Mouse (Mus musculus): ENCODE measurements around the gene Psg27. TPM values are rescaled to one million over a fixed set of nuclear protein-coding genes. Genes with fewer than 3 reads are reported as not detected.
"Not testable (repeated sequence)": the region's sequence is repeated elsewhere in the genome, so short reads cannot be mapped to it uniquely, and the experiment has no call there.

Gene Psg27
- polyA plus RNA-seq, 1 experiment from 2014 or later = not detected

DNA sequence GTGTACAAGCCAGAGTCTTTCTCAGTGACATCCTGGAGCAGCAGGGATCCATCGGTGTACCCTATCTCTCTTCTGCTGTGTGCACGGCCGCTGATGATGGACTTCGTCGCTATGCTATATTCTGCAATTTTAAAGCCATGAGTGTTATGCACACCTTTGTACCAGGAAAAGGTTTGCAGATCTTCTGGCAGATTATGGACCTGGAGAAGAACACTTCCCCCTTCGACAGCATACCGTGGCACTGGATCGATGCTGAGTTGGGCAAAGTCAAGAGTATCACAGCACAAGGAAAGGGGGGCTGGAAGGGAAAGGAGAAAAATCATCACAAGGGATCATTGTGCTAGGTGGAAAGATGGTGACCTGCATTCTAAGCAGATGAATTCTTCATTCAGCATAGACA, 42.4 kb downstream of the Psg27 start:
- 94% methylated on average over 8 of the region's 8 CpGs for WGBS
- no peak for ATAC-seq (ENCODE audit: low FRiP score, low TSS enrichment)

DNA sequence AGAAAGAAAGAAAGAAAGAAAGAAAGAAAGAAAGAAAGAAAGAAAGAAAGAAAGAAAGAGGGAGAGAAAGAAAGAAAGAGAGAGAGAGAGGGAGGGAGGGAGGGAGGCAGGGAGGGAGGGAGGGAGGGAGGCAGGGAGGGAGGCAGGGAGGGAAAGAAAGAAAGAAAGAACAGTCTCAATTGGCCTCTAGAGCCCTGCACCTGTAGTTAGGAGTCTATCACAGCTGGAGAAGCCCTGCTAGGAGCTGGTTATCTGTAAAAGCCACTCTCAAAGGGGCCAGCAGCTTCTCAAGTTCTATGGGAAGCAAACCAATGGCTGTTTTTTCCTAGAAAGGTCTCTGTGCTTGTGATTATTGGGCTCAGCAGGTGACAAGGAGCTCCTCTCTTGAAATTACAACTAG, 54.3 kb downstream of the Psg27 start:
- not testable (repeated sequence) for ATAC-seq (ENCODE audit: low FRiP score, low TSS enrichment); H3K9ac ChIP-seq (ENCODE audit: low read length); H3K36me3 ChIP-seq (ENCODE audit: control insufficient read depth, insufficient read depth, low read length); H3K4me1 ChIP-seq (replicated peaks; ENCODE audit: control insufficient read depth, insufficient read depth); H3K27me3 ChIP-seq (ENCODE audit: control insufficient read depth, insufficient read depth, low read length); H3K27ac ChIP-seq (replicated peaks); DNase-seq (ENCODE audit: low spot score); H3K4me3 ChIP-seq (ENCODE audit: low read depth, low read length); H3K9me3 ChIP-seq (ENCODE audit: control insufficient read depth, low read length); H3K4me2 ChIP-seq (replicated peaks; ENCODE audit: low read depth)

More for the DNA sequence above, 42.4 kb downstream of the Psg27 start:
- no peak overlapping the region for H3K27ac ChIP-seq (replicated peaks)
- no peak overlapping the region for H3K4me2 ChIP-seq (replicated peaks; ENCODE audit: low read depth)
- no peaks in the 10 kb centered on the region for H3K4me1 ChIP-seq (replicated peaks; ENCODE audit: control insufficient read depth, insufficient read depth)
- TF ChIP-seq CTCF (IDR thresholded peaks at IDR 0.05; ENCODE audit: low read depth) = no peak
- no peak for TF ChIP-seq EP300 (optimal IDR thresholded peaks at IDR 0.05)
- no peaks in the 10 kb centered on the region for H3K27me3 ChIP-seq (ENCODE audit: control insufficient read depth, insufficient read depth, low read length)
- no peak overlapping the region for H3K9ac ChIP-seq (ENCODE audit: low read length)
- no peaks in the 10 kb centered on the region for H3K36me3 ChIP-seq (ENCODE audit: control insufficient read depth, insufficient read depth, low read length)
- H3K9me3 ChIP-seq (ENCODE audit: control insufficient read depth, low read length) = no peaks in the 10 kb centered on the region
- no peak overlapping the region for H3K4me3 ChIP-seq (ENCODE audit: low read depth, low read length)
- DNase-seq (ENCODE audit: low spot score) = no peak

- not testable (repeated sequence) for H3K4me3 ChIP-seq (ENCODE audit: low read depth, low read length); H3K27me3 ChIP-seq (ENCODE audit: control insufficient read depth, insufficient read depth, low read length); ATAC-seq (ENCODE audit: low FRiP score, low TSS enrichment); H3K36me3 ChIP-seq (ENCODE audit: control insufficient read depth, insufficient read depth, low read length); H3K9me3 ChIP-seq (ENCODE audit: control insufficient read depth, low read length); DNase-seq (ENCODE audit: low spot score); H3K4me2 ChIP-seq (replicated peaks; ENCODE audit: low read depth); H3K4me1 ChIP-seq (replicated peaks; ENCODE audit: control insufficient read depth, insufficient read depth); H3K9ac ChIP-seq (ENCODE audit: low read length); H3K27ac ChIP-seq (replicated peaks)
- 29% methylated on average over 2 of the region's 2 CpGs for WGBS
Observed at GRCm38 (mm10) chr7:18512417-18512816, 54.7 kb downstream of the Psg27 start.

DNA sequence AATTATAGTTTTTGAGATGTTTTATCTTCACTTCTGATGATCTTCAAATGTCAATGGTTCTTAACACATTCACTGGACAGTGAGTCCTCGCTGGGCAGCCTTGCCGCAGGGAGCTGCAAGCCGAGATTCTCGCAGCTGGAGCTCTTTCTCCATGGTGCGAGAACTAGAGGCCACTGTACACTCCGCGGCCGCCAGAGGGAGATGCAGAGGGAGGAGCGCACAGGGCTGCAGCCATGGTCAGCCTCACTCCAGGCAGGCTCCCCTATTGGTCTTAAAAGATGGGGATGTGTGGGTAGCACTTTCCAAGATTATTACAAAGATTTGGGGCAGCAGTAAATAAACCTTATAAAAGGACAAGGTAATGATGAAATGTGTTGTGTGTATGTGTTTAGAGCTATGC, 55.6 kb downstream of the Psg27 start:
- no peak overlapping the region for H3K4me2 ChIP-seq (replicated peaks; ENCODE audit: low read depth)
- no peak overlapping the region for H3K27ac ChIP-seq (replicated peaks)
- no peak overlapping the region for H3K9ac ChIP-seq (ENCODE audit: low read length)
- TF ChIP-seq EP300 (optimal IDR thresholded peaks at IDR 0.05) (no peak), CTCF (IDR thresholded peaks at IDR 0.05; ENCODE audit: low read depth) (peak; percentile 79)
- H3K27me3 ChIP-seq (ENCODE audit: control insufficient read depth, insufficient read depth, low read length) = no peaks in the 10 kb centered on the region
- H3K4me3 ChIP-seq (ENCODE audit: low read depth, low read length) = no peak overlapping the region
- 15% methylated on average over 9 of the region's 9 CpGs for WGBS
- no peaks in the 10 kb centered on the region for H3K4me1 ChIP-seq (replicated peaks; ENCODE audit: control insufficient read depth, insufficient read depth)
- DNase-seq (ENCODE audit: low spot score) (peak; percentile 76), ATAC-seq (ENCODE audit: low FRiP score, low TSS enrichment) (0 out of 2 replicates have a peak, but pooled peaks have one; percentile 63)
- H3K9me3 ChIP-seq (ENCODE audit: control insufficient read depth, low read length) = no peaks in the 10 kb centered on the region
- no peaks in the 10 kb centered on the region for H3K36me3 ChIP-seq (ENCODE audit: control insufficient read depth, insufficient read depth, low read length)

Other genes with a start within 250 kb of the Psg27 start
- not detected in 2 replicates for gene Psg18, start 212.3 kb downstream of the Psg27 start, polyA plus RNA-seq (2015; fragmentation: Nextera tagmentation; extraction: Ambion mirVana)
- not detected in 2 replicates for gene Psg28, start 135.3 kb downstream of the Psg27 start, polyA plus RNA-seq (2015; fragmentation: Nextera tagmentation; extraction: Ambion mirVana)
- gene Psg26, start 83.1 kb downstream of the Psg27 start, polyA plus RNA-seq (2015; fragmentation: Nextera tagmentation; extraction: Ambion mirVana) = not detected in 2 replicates
- not detected in 2 replicates for gene Psg25, start 35.0 kb downstream of the Psg27 start, polyA plus RNA-seq (2015; fragmentation: Nextera tagmentation; extraction: Ambion mirVana)
- gene Psg23, start 49.2 kb upstream of the Psg27 start, polyA plus RNA-seq (2015; fragmentation: Nextera tagmentation; extraction: Ambion mirVana) = not detected in 2 replicates
- not detected in 2 replicates for gene Psg21, start 89.4 kb upstream of the Psg27 start, polyA plus RNA-seq (2015; fragmentation: Nextera tagmentation; extraction: Ambion mirVana)
- not detected in 2 replicates for gene Psg20, start 118.9 kb upstream of the Psg27 start, polyA plus RNA-seq (2015; fragmentation: Nextera tagmentation; extraction: Ambion mirVana)
- not detected in 2 replicates for gene Psg22, start 150.8 kb upstream of the Psg27 start, polyA plus RNA-seq (2015; fragmentation: Nextera tagmentation; extraction: Ambion mirVana)
- gene Psg19, start 231.2 kb upstream of the Psg27 start, polyA plus RNA-seq (2015; fragmentation: Nextera tagmentation; extraction: Ambion mirVana) = not detected in 2 replicates